In the genomic region with DNA sequence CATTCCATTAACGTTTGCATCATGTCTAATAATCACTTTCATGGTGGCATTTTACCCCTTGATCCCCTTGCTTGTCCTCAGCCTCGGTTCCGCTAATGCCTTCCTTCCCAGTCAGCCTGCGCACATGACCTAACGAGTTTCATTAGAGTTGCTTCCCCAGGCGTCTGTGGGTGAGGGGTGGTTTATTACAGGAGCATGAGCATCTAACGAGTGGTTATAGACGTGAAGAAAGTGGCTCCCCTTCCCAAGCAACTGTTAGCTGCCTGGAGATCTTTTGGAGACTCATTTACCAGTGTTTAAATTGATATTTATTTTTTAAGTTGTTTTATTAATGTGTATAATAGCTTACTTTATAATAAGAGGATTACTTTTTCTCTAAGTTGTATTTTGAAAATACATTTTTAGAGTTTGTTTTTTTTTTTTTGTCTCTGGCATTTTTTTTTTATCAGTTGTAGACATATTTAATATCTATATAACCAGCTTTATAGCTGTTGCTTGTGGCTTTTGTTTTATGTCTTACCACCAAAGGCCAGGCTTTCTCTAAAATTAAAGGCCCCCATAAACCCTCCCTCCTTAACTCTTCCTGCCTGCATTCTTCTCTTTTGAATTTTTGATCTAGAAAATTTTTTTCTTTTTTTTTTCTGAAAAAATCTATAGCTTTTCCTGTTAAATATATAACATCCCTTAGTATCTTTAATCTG, we compare ENCODE assay signal across 10 mouse cellular contexts.
A peak's percentile ranks its signal among the peaks of the same experiment; 100 is the strongest.
DNase-seq lines count a peak whose midpoint lies in the region; ATAC-seq lines count a peak whose summit lies in the region.
"Had no signal": no experiment of that assay in that cellular context is flagged by ENCODE, and none has a peak within 500 bp of the region (broad histone marks: within the 10 kb centered on the region; RNA-seq: fewer than 3 reads in every experiment).

No protein-coding gene starts in this region.

- H3K4me3 ChIP-seq in hindbrain, embryonic 12.5 days: no peak overlapping the region
- H3K4me3 ChIP-seq in hindbrain, embryonic 11.5 days (ENCODE audit: low read depth, low read length): no peak overlapping the region
- H3K4me3 ChIP-seq in hindbrain, embryonic 15.5 days: no peak overlapping the region
- H3K4me3 ChIP-seq in megakaryocyte, embryonic 14.5 days (replicated peaks): peak overlapping the region; percentile 64

- peak; percentile 66; the same call in 1 of the 2 replicates for ATAC-seq in hindbrain, embryonic 12.5 days (ENCODE audit: low FRiP score)
- no peak for ATAC-seq in hindbrain, embryonic 11.5 days (ENCODE audit: low FRiP score)
- peak; percentile 67 for ATAC-seq in common myeloid progenitor, adult 5-6 weeks (replicated peaks; ENCODE audit: low read depth, poor library complexity, severe bottlenecking)
- no peak; the same call in 1 of the 2 replicates for ATAC-seq in hindbrain, embryonic 15.5 days (ENCODE audit: low FRiP score, low read depth)

- 41% methylated on average over 8 of the region's 8 CpGs for WGBS in hindbrain, embryonic 12.5 days
- WGBS in hindbrain, embryonic 11.5 days: 54% methylated on average over 8 of the region's 8 CpGs
- WGBS in hindbrain, embryonic 15.5 days: 22% methylated on average over 8 of the region's 8 CpGs

- no peak for DNase-seq in hindbrain, embryonic 11.5 days (ENCODE audit: low spot score)
- no peak for DNase-seq in urinary bladder, postnatal 14 days (ENCODE audit: low spot score)
- DNase-seq in urinary bladder, adult 18-20 months (ENCODE audit: low spot score in 2 of 2): no peak
- DNase-seq in left cerebral cortex, adult 18-20 months (ENCODE audit: low spot score in 2 of 2): no peak
- DNase-seq: kidney, adult 9 months; right cerebral cortex, postnatal 4 days had no signal

- H3K4me1 ChIP-seq in hindbrain, embryonic 12.5 days: peaks cover 18% of the 10 kb centered on the region
- H3K4me1 ChIP-seq in hindbrain, embryonic 11.5 days (replicated peaks; ENCODE audit: control insufficient read depth, insufficient read depth, low read length): no peaks in the 10 kb centered on the region; the same call in 1 of the 2 replicates
- H3K4me1 ChIP-seq in hindbrain, embryonic 15.5 days (replicated peaks): peaks cover 20% of the 10 kb centered on the region
- peaks cover 81% of the 10 kb centered on the region for H3K4me1 ChIP-seq in megakaryocyte, embryonic 14.5 days

- no peaks in the 10 kb centered on the region for H3K9me3 ChIP-seq in hindbrain, embryonic 12.5 days (replicated peaks)
- H3K9me3 ChIP-seq in hindbrain, embryonic 11.5 days (ENCODE audit: control insufficient read depth, low read length): no peaks in the 10 kb centered on the region
- no peaks in the 10 kb centered on the region for H3K9me3 ChIP-seq in hindbrain, embryonic 15.5 days
- H3K9me3 ChIP-seq in megakaryocyte, embryonic 14.5 days: no peaks in the 10 kb centered on the region

- no peaks in the 10 kb centered on the region for H3K27me3 ChIP-seq in hindbrain, embryonic 12.5 days
- no peaks in the 10 kb centered on the region for H3K27me3 ChIP-seq in hindbrain, embryonic 11.5 days (ENCODE audit: control insufficient read depth, insufficient read depth, low read length)
- no peaks in the 10 kb centered on the region for H3K27me3 ChIP-seq in hindbrain, embryonic 15.5 days
- H3K27me3 ChIP-seq in megakaryocyte, embryonic 14.5 days (replicated peaks): no peaks in the 10 kb centered on the region

- no peak overlapping the region for H3K27ac ChIP-seq in hindbrain, embryonic 12.5 days
- H3K27ac ChIP-seq in hindbrain, embryonic 11.5 days (ENCODE audit: low read depth, low read length): no peak overlapping the region
- no peak overlapping the region for H3K27ac ChIP-seq in hindbrain, embryonic 15.5 days (replicated peaks)

- H3K36me3 ChIP-seq in hindbrain, embryonic 12.5 days: no peaks in the 10 kb centered on the region
- no peaks in the 10 kb centered on the region for H3K36me3 ChIP-seq in hindbrain, embryonic 11.5 days (ENCODE audit: control insufficient read depth, insufficient read depth, low read length)
- H3K36me3 ChIP-seq in hindbrain, embryonic 15.5 days: no peaks in the 10 kb centered on the region
- H3K36me3 ChIP-seq in megakaryocyte, embryonic 14.5 days (replicated peaks; ENCODE audit: low read length): peaks cover 54% of the 10 kb centered on the region

- no peak overlapping the region for H3K9ac ChIP-seq in hindbrain, embryonic 12.5 days
- H3K9ac ChIP-seq in hindbrain, embryonic 11.5 days (ENCODE audit: low read depth, low read length): no peak overlapping the region
- H3K9ac ChIP-seq in hindbrain, embryonic 15.5 days: no peak overlapping the region

- H3K4me2 ChIP-seq in hindbrain, embryonic 12.5 days (replicated peaks): no peak overlapping the region
- H3K4me2 ChIP-seq in hindbrain, embryonic 11.5 days (replicated peaks; ENCODE audit: low read depth, low read length): no peak overlapping the region
- peak overlapping the region; percentile 3; the same call in 1 of the 2 replicates for H3K4me2 ChIP-seq in hindbrain, embryonic 15.5 days

Comparison
In these comparisons a context has a peak if more than half of its experiments do, and no peak if none do; other contexts are left out.
1. ATAC-seq: peak in hindbrain, embryonic 12.5 days (single experiment) and common myeloid progenitor, adult 5-6 weeks (single experiment); none in hindbrain, embryonic 11.5 days (single experiment) and hindbrain, embryonic 15.5 days (single experiment).